Mouse (Mus musculus): ENCODE data around the gene Hhex. TPM values are rescaled to one million over a fixed set of nuclear protein-coding genes. Genes with fewer than 3 reads are reported as not detected.

Gene Hhex
- 5.4 and 6.9 TPM in 2 replicates for polyA plus RNA-seq (2016; fragmentation: Nextera tagmentation; extraction: Ambion mirVana)

GRCm38 (mm10) chr19:37434263-37434951, at the start of gene Hhex:
Gene Hhex, plus strand, starts transcription at chr19:37434810.
- Histone ChIP-seq H3K4me1 (peaks cover 18% of the 10 kb centered on the region), H3K9me3 (replicated peaks) (no peaks in the 10 kb centered on the region), H3K27me3 (ENCODE audit: low read depth, poor library complexity, severe bottlenecking) (peaks cover 97% of the 10 kb centered on the region), H3K27ac (replicated peaks) (peak within 1 kb of the TSS; percentile 52; the same call in 1 of the 2 replicates), H3K36me3 (no peaks in the 10 kb centered on the region), H3K4me3 (peak within 1 kb of the TSS; percentile 50)
- peak; percentile 65 for DNase-seq (ENCODE audit: low spot score)
- WGBS = under 1% methylated on average over 79 of the region's 79 CpGs

- Histone ChIP-seq H3K4me3 (no peak overlapping the region), H3K27ac (replicated peaks) (no peak overlapping the region), H3K9me3 (replicated peaks) (no peaks in the 10 kb centered on the region), H3K4me1 (no peaks in the 10 kb centered on the region), H3K27me3 (ENCODE audit: low read depth, poor library complexity, severe bottlenecking) (no peaks in the 10 kb centered on the region), H3K36me3 (peaks cover 83% of the 10 kb centered on the region)
- DNase-seq (ENCODE audit: low spot score) = no peak
- WGBS = 85% methylated on average over 3 of the region's 3 CpGs
These were observed 48.5 kb upstream of the Hhex start for GRCm38 (mm10) chr19:37386126-37386525.

- Histone ChIP-seq H3K27me3 (ENCODE audit: low read depth, poor library complexity, severe bottlenecking) (no peaks in the 10 kb centered on the region), H3K4me1 (no peaks in the 10 kb centered on the region), H3K9me3 (replicated peaks) (no peaks in the 10 kb centered on the region), H3K4me3 (no peak overlapping the region), H3K36me3 (peaks cover 99% of the 10 kb centered on the region), H3K27ac (replicated peaks) (no peak overlapping the region)
- DNase-seq (ENCODE audit: low spot score) = no peak
- 95% methylated on average over 3 of the region's 3 CpGs for WGBS
These were observed 42.7 kb upstream of the Hhex start for GRCm38 (mm10) chr19:37391869-37392268.

GRCm38 (mm10) chr19:37396279-37396678, 38.3 kb upstream of the Hhex start:
- Histone ChIP-seq H3K4me3 (no peak overlapping the region), H3K4me1 (no peaks in the 10 kb centered on the region), H3K36me3 (peaks cover 100% of the 10 kb centered on the region), H3K27ac (replicated peaks) (no peak overlapping the region), H3K9me3 (replicated peaks) (no peaks in the 10 kb centered on the region), H3K27me3 (ENCODE audit: low read depth, poor library complexity, severe bottlenecking) (no peaks in the 10 kb centered on the region)
- DNase-seq (ENCODE audit: low spot score) = no peak
- WGBS = 95% methylated on average over 3 of the region's 3 CpGs

GRCm38 (mm10) chr19:37400936-37401335, 33.7 kb upstream of the Hhex start:
- H3K4me1 ChIP-seq = no peaks in the 10 kb centered on the region
- H3K27me3 ChIP-seq (ENCODE audit: low read depth, poor library complexity, severe bottlenecking) = no peaks in the 10 kb centered on the region
- DNase-seq (ENCODE audit: low spot score) = no peak
- 84% methylated on average over 6 of the region's 6 CpGs for WGBS
- peaks cover 100% of the 10 kb centered on the region for H3K36me3 ChIP-seq
- no peak overlapping the region for H3K27ac ChIP-seq (replicated peaks)
- H3K9me3 ChIP-seq (replicated peaks) = no peaks in the 10 kb centered on the region
- no peak overlapping the region for H3K4me3 ChIP-seq

- no peak overlapping the region for H3K27ac ChIP-seq (replicated peaks)
- no peaks in the 10 kb centered on the region for H3K4me1 ChIP-seq
- H3K36me3 ChIP-seq = peaks cover 96% of the 10 kb centered on the region
- H3K9me3 ChIP-seq (replicated peaks) = no peaks in the 10 kb centered on the region
- 94% methylated on average over 4 of the region's 4 CpGs for WGBS
- no peak overlapping the region for H3K4me3 ChIP-seq
- no peak for DNase-seq (ENCODE audit: low spot score)
- H3K27me3 ChIP-seq (ENCODE audit: low read depth, poor library complexity, severe bottlenecking) = no peaks in the 10 kb centered on the region
These were observed 16.3 kb upstream of the Hhex start for GRCm38 (mm10) chr19:37418294-37418693.

- no peaks in the 10 kb centered on the region for H3K4me1 ChIP-seq
- no peak overlapping the region for H3K4me3 ChIP-seq
- WGBS = 65% methylated on average over 3 of the region's 3 CpGs
- H3K36me3 ChIP-seq = peaks cover 96% of the 10 kb centered on the region
- no peaks in the 10 kb centered on the region for H3K27me3 ChIP-seq (ENCODE audit: low read depth, poor library complexity, severe bottlenecking)
- H3K9me3 ChIP-seq (replicated peaks) = no peaks in the 10 kb centered on the region
- no peak overlapping the region for H3K27ac ChIP-seq (replicated peaks)
- no peak for DNase-seq (ENCODE audit: low spot score)
These were observed 15.0 kb upstream of the Hhex start for GRCm38 (mm10) chr19:37419613-37420012.

- no peak for DNase-seq (ENCODE audit: low spot score)
- H3K4me3 ChIP-seq = no peak overlapping the region
These were observed 6.0 kb upstream of the Hhex start for GRCm38 (mm10) chr19:37428589-37428988.

GRCm38 (mm10) chr19:37431139-37431756, 3.4 kb upstream of the Hhex start:
- peaks cover 65% of the 10 kb centered on the region for H3K27me3 ChIP-seq (ENCODE audit: low read depth, poor library complexity, severe bottlenecking)
- H3K4me3 ChIP-seq = no peak overlapping the region
- WGBS = 89% methylated on average over 11 of the region's 11 CpGs
- no peaks in the 10 kb centered on the region for H3K9me3 ChIP-seq (replicated peaks)
- DNase-seq (ENCODE audit: low spot score) = no peak
- H3K36me3 ChIP-seq = no peaks in the 10 kb centered on the region
- no peak overlapping the region for H3K27ac ChIP-seq (replicated peaks)
- H3K4me1 ChIP-seq = peaks cover 18% of the 10 kb centered on the region

More at GRCm38 (mm10) chr19:37428589-37428988, 6.0 kb upstream of the Hhex start:
- 89% methylated on average over 5 of the region's 5 CpGs for WGBS
- Histone ChIP-seq H3K4me1 (no peaks in the 10 kb centered on the region), H3K9me3 (replicated peaks) (no peaks in the 10 kb centered on the region), H3K36me3 (peaks cover 14% of the 10 kb centered on the region), H3K27ac (replicated peaks) (no peak overlapping the region), H3K27me3 (ENCODE audit: low read depth, poor library complexity, severe bottlenecking) (peaks cover 38% of the 10 kb centered on the region)

- Histone ChIP-seq H3K27ac (replicated peaks) (no peak overlapping the region), H3K4me3 (no peak overlapping the region), H3K27me3 (ENCODE audit: low read depth, poor library complexity, severe bottlenecking) (peaks cover 83% of the 10 kb centered on the region), H3K9me3 (replicated peaks) (no peaks in the 10 kb centered on the region), H3K4me1 (peaks cover 18% of the 10 kb centered on the region), H3K36me3 (no peaks in the 10 kb centered on the region)
- 20% methylated on average over 16 of the region's 16 CpGs for WGBS
- no peak for DNase-seq (ENCODE audit: low spot score)
These were observed 1.6 kb upstream of the Hhex start for GRCm38 (mm10) chr19:37432868-37433570.

GRCm38 (mm10) chr19:37433895-37434262, 731 bp upstream of the Hhex start:
- H3K27ac ChIP-seq (replicated peaks) = no peak overlapping the region
- peak overlapping the region; percentile 50 for H3K4me3 ChIP-seq
- peaks cover 91% of the 10 kb centered on the region for H3K27me3 ChIP-seq (ENCODE audit: low read depth, poor library complexity, severe bottlenecking)
- peaks cover 18% of the 10 kb centered on the region for H3K4me1 ChIP-seq
- WGBS = 2% methylated on average over 14 of the region's 14 CpGs
- no peaks in the 10 kb centered on the region for H3K36me3 ChIP-seq
- H3K9me3 ChIP-seq (replicated peaks) = no peaks in the 10 kb centered on the region
- DNase-seq (ENCODE audit: low spot score) = peak; percentile 50

GRCm38 (mm10) chr19:37435041-37435852, 637 bp downstream of the Hhex start:
- Histone ChIP-seq H3K4me3 (peak overlapping the region; percentile 50), H3K27me3 (ENCODE audit: low read depth, poor library complexity, severe bottlenecking) (peaks cover 100% of the 10 kb centered on the region), H3K36me3 (no peaks in the 10 kb centered on the region), H3K27ac (replicated peaks) (peak overlapping the region; percentile 52; the same call in 1 of the 2 replicates), H3K4me1 (peaks cover 18% of the 10 kb centered on the region), H3K9me3 (replicated peaks) (no peaks in the 10 kb centered on the region)
- DNase-seq (ENCODE audit: low spot score) = peak; percentile 62
- 2% methylated on average over 77 of the region's 77 CpGs for WGBS
